Mouse (Mus musculus) hindbrain, embryonic 14.5 days (tissue): ENCODE measurements around the gene Tnfsf13b. TPM values are rescaled to one million over a fixed set of nuclear protein-coding genes. Genes with fewer than 3 reads are reported as not detected.

Experiments
- ATAC-seq: fragments of 200-750 bp; cut with Nextera tagmentation; 2 replicates; pipeline ENCODE4 v1.8.0; 2017; ENCODE audit warnings: moderate number of reproducible peaks, mild to moderate bottlenecking, moderate TSS enrichment, moderate library complexity; ENCODE audit not compliant: low FRiP score
- DNase-seq: peaks from one replicate; pipeline ENCODE4 v3.0.0-alpha.2; 2015; ENCODE audit warnings: low spot score
- H3K27ac ChIP-seq: fragments of 300-500 bp; sonication (generic); 2 replicates; pipeline ENCODE4 v1.5.1; 2014; ENCODE audit warnings: mild to moderate bottlenecking, moderate library complexity
- H3K27me3 ChIP-seq: fragments of 300-500 bp; sonication (generic); 2 replicates; pipeline ENCODE4 v1.6.1; 2014; ENCODE audit warnings: mild to moderate bottlenecking, low read length, mixed read lengths; ENCODE audit not compliant: control insufficient read depth, insufficient read depth
- H3K36me3 ChIP-seq: fragments of 300-500 bp; sonication (generic); replicated peaks from 2 replicates; pipeline ENCODE4 v1.6.1; 2014; ENCODE audit not compliant: control insufficient read depth, insufficient read depth
- H3K4me1 ChIP-seq: fragments of 300-500 bp; sonication (generic); replicated peaks from 2 replicates; pipeline ENCODE4 v1.6.1; 2014; ENCODE audit warnings: antibody characterized with exemption, low read length, mixed read lengths; ENCODE audit not compliant: control insufficient read depth, insufficient read depth
- H3K4me2 ChIP-seq: fragments of 300-500 bp; sonication (generic); replicated peaks from 2 replicates; pipeline ENCODE4 v1.6.1; 2014; ENCODE audit warnings: mild to moderate bottlenecking, moderate library complexity
- H3K4me3 ChIP-seq: fragments of 300-500 bp; sonication (generic); replicated peaks from 2 replicates; pipeline ENCODE4 v1.5.1; 2014; ENCODE audit warnings: mild to moderate bottlenecking, low read length
- H3K9ac ChIP-seq: fragments of 300-500 bp; sonication (generic); 2 replicates; pipeline ENCODE4 v1.6.1; 2014
- H3K9me3 ChIP-seq: fragments of 300-500 bp; sonication (generic); 2 replicates; pipeline ENCODE4 v1.6.1; 2016; ENCODE audit warnings: low read length; ENCODE audit not compliant: control insufficient read depth
- WGBS: fragments of 180-500 bp; shearing (Covaris S2); extraction: QIAGEN DNeasy Blood & Tissue Kit; methylation state at CpG from one replicate; pipeline ENCODE4 v1.1.7; 2014; 5-methylcytosine and 5-hydroxymethylcytosine counted together
- polyA plus RNA-seq: library from polyadenylated mRNA; unstranded; fragments of >200 nt; fragmentation: Nextera tagmentation; extraction: Ambion mirVana; gene quantifications from 2 replicates; pipeline ENCODE4 v1.2.1, GENCODE M21; 2014

The Tnfsf13b gene
- polyA plus RNA-seq, 1 experiment from 2014 or later = 0.46 TPM

DNA sequence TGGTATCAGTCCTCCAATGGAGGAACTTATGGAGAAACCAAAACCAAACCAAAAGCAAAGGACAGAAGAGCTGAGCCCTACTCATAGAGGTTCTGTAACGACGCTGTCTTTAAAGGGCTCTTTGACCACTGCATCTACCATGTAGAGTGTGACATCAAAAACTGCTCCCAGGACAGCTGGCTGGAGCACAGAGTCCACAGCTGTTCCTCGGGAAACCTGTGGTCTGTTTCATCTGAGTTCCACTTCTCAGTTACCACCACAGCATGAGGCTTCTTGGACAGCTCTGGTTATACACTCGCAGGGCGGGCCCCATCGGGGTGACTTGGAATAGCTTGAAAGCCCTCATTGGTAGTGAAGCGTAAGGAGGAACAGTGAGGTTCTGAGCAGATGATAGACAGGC lies 61.5 kb downstream of the Tnfsf13b start:
- no peak for DNase-seq

DNA sequence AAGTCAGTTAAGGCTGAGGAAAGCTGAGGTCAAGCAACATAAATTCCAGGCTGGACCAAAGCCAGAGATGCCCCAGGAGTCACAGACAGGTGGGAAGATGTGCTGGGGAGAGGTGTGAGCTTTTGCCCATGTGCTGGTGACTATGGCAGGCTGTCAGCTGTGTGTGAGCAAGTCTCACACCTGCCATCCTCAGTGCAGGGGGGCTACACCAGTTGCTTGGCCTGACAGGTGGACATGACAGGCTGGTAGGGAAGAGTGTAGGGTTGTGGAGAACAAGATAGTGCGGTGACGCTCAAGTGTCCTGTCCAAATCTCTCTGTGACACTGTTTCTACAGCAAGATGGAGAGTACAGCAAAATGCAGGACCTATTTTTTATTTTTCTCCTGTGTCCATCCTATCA lies 66.1 kb downstream of the Tnfsf13b start:
- Histone ChIP-seq H3K9me3 (no peaks in the 10 kb centered on the region), H3K4me1 (no peaks in the 10 kb centered on the region), H3K4me3 (no peak overlapping the region), H3K9ac (no peak overlapping the region), H3K27ac (no peak overlapping the region), H3K27me3 (no peaks in the 10 kb centered on the region), H3K4me2 (no peak overlapping the region), H3K36me3 (no peaks in the 10 kb centered on the region)
- 93% methylated on average over 2 of the region's 2 CpGs for WGBS
- no peak for DNase-seq
- ATAC-seq = no peak

More for the DNA sequence above, 61.5 kb downstream of the Tnfsf13b start:
- no peak overlapping the region for H3K9ac ChIP-seq
- H3K4me2 ChIP-seq = no peak overlapping the region
- no peaks in the 10 kb centered on the region for H3K36me3 ChIP-seq
- H3K27ac ChIP-seq = no peak overlapping the region
- H3K4me3 ChIP-seq = no peak overlapping the region
- H3K4me1 ChIP-seq = no peaks in the 10 kb centered on the region; the same call in 1 of the 2 replicates
- H3K9me3 ChIP-seq = no peaks in the 10 kb centered on the region
- WGBS = 77% methylated on average over 7 of the region's 7 CpGs
- no peak for ATAC-seq
- H3K27me3 ChIP-seq = no peaks in the 10 kb centered on the region

Other genes with a start within 250 kb of the Tnfsf13b start
- gene Fam155a, start 235.3 kb upstream of the Tnfsf13b start, polyA plus RNA-seq = 28.7 and 30.6 TPM in 2 replicates
- not detected in 2 replicates for gene Gm10217, start 142.2 kb upstream of the Tnfsf13b start, polyA plus RNA-seq
- gene Lig4, start 28.8 kb upstream of the Tnfsf13b start, polyA plus RNA-seq = 11.6 and 14.9 TPM in 2 replicates
- gene Abhd13, start 28.8 kb upstream of the Tnfsf13b start, polyA plus RNA-seq = 19.8 and 21.4 TPM in 2 replicates
- 6.7 and 7.3 TPM in 2 replicates for gene Myo16, start 147.4 kb downstream of the Tnfsf13b start, polyA plus RNA-seq